Mouse (Mus musculus): ENCODE results near the gene Arhgap24. TPM values are rescaled to one million over a fixed set of nuclear protein-coding genes. Genes with fewer than 3 reads are reported as not detected.
"Not testable (repeated sequence)": the region's sequence is repeated elsewhere in the genome, so short reads cannot be mapped to it uniquely, and the experiment has no call there.

Gene Arhgap24
- polyA plus RNA-seq, 1 experiment from 2014 or later: 10.0 TPM

GRCm38 (mm10) chr5:102920199-102920598 is 439.0 kb downstream of the Arhgap24 start:
- no peaks in the 10 kb centered on the region for H3K36me3 ChIP-seq (replicated peaks; ENCODE audit: control insufficient read depth, insufficient read depth, low read depth, low read length)
- H3K27ac ChIP-seq (replicated peaks; ENCODE audit: low read depth, low read length): no peak overlapping the region
- no peak overlapping the region for H3K4me2 ChIP-seq (ENCODE audit: low read depth, low read length)
- 91% methylated on average over 2 of the region's 2 CpGs for WGBS
- DNase-seq (ENCODE audit: low spot score) (no peak), ATAC-seq (replicated peaks; ENCODE audit: insufficient number of reproducible peaks, low FRiP score, low TSS enrichment, low read depth) (no peak)
- no peak overlapping the region for H3K9ac ChIP-seq (replicated peaks; ENCODE audit: low read length)
- no peaks in the 10 kb centered on the region for H3K27me3 ChIP-seq (ENCODE audit: control insufficient read depth, insufficient read depth, low read length)
- no peaks in the 10 kb centered on the region for H3K9me3 ChIP-seq (replicated peaks; ENCODE audit: control insufficient read depth, low read length)
- no peak overlapping the region for H3K4me3 ChIP-seq (ENCODE audit: low read depth, low read length)
- H3K4me1 ChIP-seq (ENCODE audit: control insufficient read depth, insufficient read depth, low read length): no peaks in the 10 kb centered on the region

DNA sequence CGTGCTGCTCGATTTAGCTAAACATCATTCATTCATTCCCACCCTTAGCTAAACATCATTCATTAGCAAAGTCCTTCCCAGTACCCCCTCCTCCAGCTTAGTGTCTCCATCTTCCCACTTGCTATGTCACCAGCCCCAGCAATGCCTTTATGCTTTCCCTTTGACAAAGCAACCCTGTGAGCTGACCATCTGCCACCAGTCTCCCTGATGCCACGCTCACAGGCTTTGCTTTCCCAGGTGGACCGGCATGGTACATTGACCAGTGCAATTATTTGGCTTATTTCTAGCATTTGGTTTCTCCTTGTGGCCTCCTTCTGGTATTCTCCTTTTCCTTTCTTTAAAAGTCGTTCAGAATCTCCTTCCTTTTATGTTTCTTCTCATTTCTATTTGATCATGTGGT is 445.6 kb downstream of the Arhgap24 start:
- ATAC-seq (replicated peaks; ENCODE audit: insufficient number of reproducible peaks, low FRiP score, low TSS enrichment, low read depth): no peak
- H3K9me3 ChIP-seq (replicated peaks; ENCODE audit: control insufficient read depth, low read length): no peaks in the 10 kb centered on the region
- WGBS: 81% methylated on average over 5 of the region's 5 CpGs

DNA sequence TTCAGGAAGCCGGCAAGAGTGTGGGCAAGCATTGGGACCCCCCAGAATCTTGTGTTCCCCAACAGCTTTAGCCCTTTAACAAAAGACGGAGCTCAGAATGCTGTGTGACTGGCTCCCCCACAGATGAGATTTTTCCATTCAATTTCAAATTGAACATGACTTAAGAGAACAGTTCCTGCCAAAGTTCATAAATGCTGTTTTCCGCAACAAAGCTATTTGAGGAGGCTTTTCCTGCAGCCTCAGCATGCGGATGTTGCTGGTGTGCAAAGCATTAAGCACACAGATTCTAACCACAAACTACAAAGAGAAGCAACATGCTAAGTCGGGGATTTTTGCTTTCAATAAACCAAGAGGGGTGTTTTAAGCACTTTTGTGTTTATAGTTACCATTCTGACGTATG is 449.0 kb downstream of the Arhgap24 start:
- no peaks in the 10 kb centered on the region for H3K4me1 ChIP-seq (ENCODE audit: control insufficient read depth, insufficient read depth, low read length)
- no peak overlapping the region for H3K4me3 ChIP-seq (ENCODE audit: low read depth, low read length)
- ATAC-seq (replicated peaks; ENCODE audit: insufficient number of reproducible peaks, low FRiP score, low TSS enrichment, low read depth) (no peak), DNase-seq (ENCODE audit: low spot score) (no peak)
- H3K27ac ChIP-seq (replicated peaks; ENCODE audit: low read depth, low read length): no peak overlapping the region
- H3K36me3 ChIP-seq (replicated peaks; ENCODE audit: control insufficient read depth, insufficient read depth, low read depth, low read length): no peaks in the 10 kb centered on the region
- H3K4me2 ChIP-seq (ENCODE audit: low read depth, low read length): no peak overlapping the region
- WGBS: 59% methylated on average over 6 of the region's 6 CpGs
- no peaks in the 10 kb centered on the region for H3K27me3 ChIP-seq (ENCODE audit: control insufficient read depth, insufficient read depth, low read length)
- no peak overlapping the region for H3K9ac ChIP-seq (replicated peaks; ENCODE audit: low read length)
- no peaks in the 10 kb centered on the region for H3K9me3 ChIP-seq (replicated peaks; ENCODE audit: control insufficient read depth, low read length)

More for the DNA sequence above, 445.6 kb downstream of the Arhgap24 start:
- Histone ChIP-seq H3K36me3 (replicated peaks; ENCODE audit: control insufficient read depth, insufficient read depth, low read depth, low read length) (no peaks in the 10 kb centered on the region), H3K4me1 (ENCODE audit: control insufficient read depth, insufficient read depth, low read length) (no peaks in the 10 kb centered on the region), H3K27me3 (ENCODE audit: control insufficient read depth, insufficient read depth, low read length) (no peaks in the 10 kb centered on the region), H3K4me2 (ENCODE audit: low read depth, low read length) (no peak overlapping the region), H3K27ac (replicated peaks; ENCODE audit: low read depth, low read length) (no peak overlapping the region), H3K4me3 (ENCODE audit: low read depth, low read length) (no peak overlapping the region), H3K9ac (replicated peaks; ENCODE audit: low read length) (no peak overlapping the region)
- DNase-seq (ENCODE audit: low spot score): no peak

DNA sequence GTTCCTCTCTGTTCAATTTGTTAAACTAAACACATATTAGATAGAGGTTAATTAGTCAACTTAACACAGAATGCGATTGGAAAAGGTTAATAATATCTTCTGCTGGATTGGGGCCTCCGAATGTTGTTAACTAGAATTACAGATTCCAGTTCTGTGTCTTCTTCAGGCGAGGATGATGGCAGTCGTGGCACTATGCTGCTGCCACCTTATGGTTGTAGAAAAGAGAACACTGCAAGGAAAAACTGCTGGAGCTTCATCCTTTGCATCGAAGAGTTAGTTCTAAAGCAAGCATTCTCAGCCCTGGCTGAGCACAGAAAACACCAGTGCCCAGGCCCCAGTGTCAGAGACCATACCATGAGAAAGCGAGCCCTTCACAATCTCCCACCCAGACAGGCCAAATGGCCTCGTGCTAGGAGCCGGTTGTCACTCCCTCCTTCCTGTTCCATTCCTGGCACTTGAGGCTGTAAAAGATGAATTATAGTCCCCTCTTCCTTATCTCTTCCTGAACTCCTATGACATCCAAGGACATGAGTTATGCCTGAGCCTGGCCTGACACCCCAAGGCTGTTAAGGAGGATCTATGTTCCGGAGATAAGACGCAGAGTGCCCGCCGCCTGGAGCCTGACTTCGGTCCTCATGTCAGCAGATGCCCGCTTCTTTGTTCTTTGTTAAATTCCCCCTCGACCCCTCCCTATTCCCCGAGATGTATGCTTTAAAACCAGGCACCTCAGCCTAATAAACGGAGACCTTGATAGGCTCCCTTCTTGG is 462.9 kb downstream of the Arhgap24 start:
- H3K27ac ChIP-seq (replicated peaks; ENCODE audit: low read depth, low read length); H3K9me3 ChIP-seq (replicated peaks; ENCODE audit: control insufficient read depth, low read length); H3K4me2 ChIP-seq (ENCODE audit: low read depth, low read length); H3K9ac ChIP-seq (replicated peaks; ENCODE audit: low read length); H3K27me3 ChIP-seq (ENCODE audit: control insufficient read depth, insufficient read depth, low read length); ATAC-seq (replicated peaks; ENCODE audit: insufficient number of reproducible peaks, low FRiP score, low TSS enrichment, low read depth); H3K4me3 ChIP-seq (ENCODE audit: low read depth, low read length); H3K36me3 ChIP-seq (replicated peaks; ENCODE audit: control insufficient read depth, insufficient read depth, low read depth, low read length); DNase-seq (ENCODE audit: low spot score); H3K4me1 ChIP-seq (ENCODE audit: control insufficient read depth, insufficient read depth, low read length): not testable (repeated sequence)
- 84% methylated on average over 17 of the region's 17 CpGs for WGBS

DNA sequence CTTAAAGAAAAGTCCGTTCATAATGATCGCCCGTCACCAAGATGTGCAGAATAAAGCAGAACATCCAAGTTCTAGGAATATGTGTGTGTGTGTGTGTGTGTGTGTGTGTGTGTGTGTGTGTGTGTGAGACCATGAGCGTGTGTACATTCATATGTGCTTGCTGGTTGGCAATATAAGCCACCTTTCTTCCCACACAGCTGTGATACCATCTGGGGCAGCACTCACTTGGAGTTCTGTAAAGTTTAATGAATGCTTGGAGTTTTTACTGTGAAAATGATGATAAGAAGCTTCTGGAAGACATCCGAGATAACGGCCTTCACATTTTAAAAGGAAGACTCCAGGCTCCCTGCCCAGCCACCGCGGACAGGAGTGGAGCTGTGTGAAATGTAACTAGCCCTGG is 465.4 kb downstream of the Arhgap24 start:
- Histone ChIP-seq H3K4me3 (ENCODE audit: low read depth, low read length) (no peak overlapping the region), H3K4me1 (ENCODE audit: control insufficient read depth, insufficient read depth, low read length) (no peaks in the 10 kb centered on the region), H3K36me3 (replicated peaks; ENCODE audit: control insufficient read depth, insufficient read depth, low read depth, low read length) (no peaks in the 10 kb centered on the region), H3K27me3 (ENCODE audit: control insufficient read depth, insufficient read depth, low read length) (no peaks in the 10 kb centered on the region), H3K9ac (replicated peaks; ENCODE audit: low read length) (no peak overlapping the region), H3K4me2 (ENCODE audit: low read depth, low read length) (no peak overlapping the region), H3K27ac (replicated peaks; ENCODE audit: low read depth, low read length) (no peak overlapping the region), H3K9me3 (replicated peaks; ENCODE audit: control insufficient read depth, low read length) (no peaks in the 10 kb centered on the region)
- WGBS: 89% methylated on average over 8 of the region's 8 CpGs
- DNase-seq (ENCODE audit: low spot score) (no peak), ATAC-seq (replicated peaks; ENCODE audit: insufficient number of reproducible peaks, low FRiP score, low TSS enrichment, low read depth) (no peak)

DNA sequence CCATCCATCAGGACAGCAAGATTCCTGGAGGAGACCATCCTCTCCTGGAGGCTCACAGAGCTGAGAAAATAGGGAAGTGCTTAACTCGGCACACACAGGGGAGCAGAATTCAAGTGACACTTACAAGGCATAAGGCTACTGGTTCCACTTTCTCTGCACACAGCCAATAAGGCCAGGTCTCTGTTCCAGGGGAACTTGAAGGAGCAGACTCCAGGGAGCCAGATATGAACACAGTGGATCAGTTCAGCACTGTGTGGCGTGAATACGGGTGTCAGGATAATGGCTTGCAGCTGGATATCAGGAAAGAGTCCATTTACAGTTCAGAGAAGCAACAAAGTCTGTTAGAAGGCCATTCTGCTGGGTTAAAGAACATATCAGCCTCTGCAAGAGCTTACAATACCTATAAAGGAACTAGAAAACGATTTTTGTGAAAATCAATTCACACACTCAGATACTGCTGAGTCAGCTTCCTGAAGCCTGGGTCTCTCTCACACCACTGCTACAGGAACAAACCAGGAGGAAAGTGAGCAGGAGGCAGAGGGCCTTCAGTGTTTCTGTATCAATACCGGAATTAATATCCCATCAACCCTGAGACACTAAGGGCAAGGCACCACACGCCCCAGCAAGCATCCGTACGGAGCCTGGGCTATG is 466.0 kb downstream of the Arhgap24 start:
- ATAC-seq (replicated peaks; ENCODE audit: insufficient number of reproducible peaks, low FRiP score, low TSS enrichment, low read depth): no peak
- no peaks in the 10 kb centered on the region for H3K4me1 ChIP-seq (ENCODE audit: control insufficient read depth, insufficient read depth, low read length)
- peak; percentile 37 for DNase-seq (ENCODE audit: low spot score)
- H3K9ac ChIP-seq (replicated peaks; ENCODE audit: low read length): no peak overlapping the region
- no peak overlapping the region for H3K4me2 ChIP-seq (ENCODE audit: low read depth, low read length)
- H3K27me3 ChIP-seq (ENCODE audit: control insufficient read depth, insufficient read depth, low read length): no peaks in the 10 kb centered on the region
- no peaks in the 10 kb centered on the region for H3K36me3 ChIP-seq (replicated peaks; ENCODE audit: control insufficient read depth, insufficient read depth, low read depth, low read length)
- no peak overlapping the region for H3K27ac ChIP-seq (replicated peaks; ENCODE audit: low read depth, low read length)
- WGBS: 58% methylated on average over 8 of the region's 8 CpGs
- no peaks in the 10 kb centered on the region for H3K9me3 ChIP-seq (replicated peaks; ENCODE audit: control insufficient read depth, low read length)
- H3K4me3 ChIP-seq (ENCODE audit: low read depth, low read length): no peak overlapping the region

Data from embryonic facial prominence, embryonic 11.5 days (tissue).